In the genomic region with DNA sequence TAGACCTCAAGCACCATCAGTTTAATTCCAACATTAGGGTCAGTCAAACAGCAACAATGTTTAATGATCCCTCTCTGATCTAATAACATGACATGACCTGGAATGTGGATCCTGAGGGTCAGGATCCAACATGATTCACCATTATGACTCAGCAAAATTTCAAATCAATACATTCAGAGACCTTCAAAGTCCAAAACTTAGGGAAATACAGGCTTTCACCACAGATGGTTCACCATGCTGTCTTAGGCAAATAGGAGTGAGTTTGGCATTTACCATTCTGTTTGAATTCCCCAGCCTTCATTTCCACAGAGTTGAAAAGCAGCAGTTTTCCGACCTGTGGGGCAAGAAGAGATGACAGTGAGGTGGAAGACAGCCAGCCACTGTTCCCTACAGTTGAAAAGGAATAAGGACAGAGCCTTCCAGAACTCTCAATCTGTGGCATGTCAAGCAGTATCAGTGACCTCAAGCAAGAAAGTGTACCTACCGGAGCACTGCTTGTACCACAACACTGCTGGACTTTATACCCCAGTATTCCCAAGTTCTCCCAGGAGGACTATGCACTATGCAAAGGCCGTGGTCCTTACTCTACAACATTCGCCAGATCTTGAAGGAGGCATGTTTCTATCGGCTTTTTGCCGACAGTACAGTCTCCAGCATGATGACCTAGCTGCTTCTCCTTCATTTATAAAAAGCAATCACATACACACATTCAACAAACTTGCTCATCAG, we compare ENCODE assay signal across 30 mouse cellular contexts. TPM values are rescaled to one million over a fixed set of nuclear protein-coding genes. Genes with fewer than 3 reads are reported as not detected.
DNase-seq lines count a peak whose midpoint lies in the region; ATAC-seq and TF ChIP-seq lines count a peak whose summit lies in the region.
"Had no signal": no experiment of that assay in that cellular context is flagged by ENCODE, and none has a peak within 500 bp of the region (broad histone marks: within the 10 kb centered on the region; RNA-seq: fewer than 3 reads in every experiment).

No protein-coding gene starts in this region.

- peaks cover 54% of the 10 kb centered on the region for H3K36me3 ChIP-seq in liver, embryonic 13.5 days
- peaks cover 29% of the 10 kb centered on the region for H3K36me3 ChIP-seq in liver, embryonic 11.5 days (ENCODE audit: control insufficient read depth, insufficient read depth, low read length)
- peaks cover 25% of the 10 kb centered on the region for H3K36me3 ChIP-seq in intestine, postnatal 0 days (ENCODE audit: control insufficient read depth, insufficient read depth)

- ATAC-seq in liver, embryonic 13.5 days (ENCODE audit: low read depth): no peak
- no peak for ATAC-seq in liver, embryonic 11.5 days (replicated peaks; ENCODE audit: low FRiP score)
- ATAC-seq in intestine, postnatal 0 days: peak; percentile 84
- ATAC-seq: activated CD4-positive, CD25-positive, alpha-beta regulatory T cell, adult 4 months; forebrain, embryonic 14.5 days; hindbrain, postnatal 0 days had no signal

- no peak overlapping the region for H3K4me3 ChIP-seq in liver, embryonic 13.5 days (replicated peaks)
- H3K4me3 ChIP-seq in liver, embryonic 11.5 days (ENCODE audit: low read depth, low read length): no peak overlapping the region
- H3K4me3 ChIP-seq in intestine, postnatal 0 days (ENCODE audit: low read depth, low read length): no peak overlapping the region
- H3K4me3 ChIP-seq: embryonic facial prominence, embryonic 15.5 days; heart, embryonic 15.5 days; kidney, embryonic 15.5 days; limb, embryonic 13.5 days; midbrain, embryonic 10.5 days; neural tube, embryonic 15.5 days had no signal

- H3K4me1 ChIP-seq in liver, embryonic 13.5 days (replicated peaks): peaks cover 10% of the 10 kb centered on the region
- H3K4me1 ChIP-seq in liver, embryonic 11.5 days (replicated peaks; ENCODE audit: control insufficient read depth, insufficient read depth, low read length): no peaks in the 10 kb centered on the region
- H3K4me1 ChIP-seq in intestine, postnatal 0 days (replicated peaks; ENCODE audit: control insufficient read depth, insufficient read depth, low read length): 0 out of 2 replicates have a peak, but pooled peaks cover 4% of the 10 kb centered on the region
- H3K4me1 ChIP-seq: embryonic facial prominence, embryonic 15.5 days; kidney, embryonic 15.5 days; limb, embryonic 13.5 days; midbrain, embryonic 10.5 days; neural tube, embryonic 15.5 days had no signal

- intact Hi-C loops in heart, postnatal 10 days (cut with DNase I): loop anchor here (10.0 kb wide), 1 partner anchor 1380 kb away; no protein-coding TSS in a partner anchor

- no peak overlapping the region for H3K9ac ChIP-seq in liver, embryonic 13.5 days
- H3K9ac ChIP-seq in liver, embryonic 11.5 days (ENCODE audit: low read depth, low read length): no peak overlapping the region
- H3K9ac ChIP-seq in intestine, postnatal 0 days (ENCODE audit: low read depth, low read length): no peak overlapping the region
- H3K9ac ChIP-seq: embryonic facial prominence, embryonic 15.5 days; heart, embryonic 15.5 days; kidney, embryonic 15.5 days; limb, embryonic 13.5 days; neural tube, embryonic 15.5 days had no signal

- DNase-seq in heart, adult 11 months: peak; percentile 89
- DNase-seq in heart, postnatal 10 days: no peak
- peak; percentile 46 for DNase-seq in kidney, adult 9 months
- DNase-seq in kidney, postnatal 25 days: no peak
- DNase-seq in liver, embryonic 13.5 days: no peak
- DNase-seq in liver, embryonic 11.5 days (ENCODE audit: low spot score): no peak
- DNase-seq in embryo, embryonic 10.5 days (ENCODE audit: low spot score): no peak
- DNase-seq: adrenal gland, postnatal 10 days; cerebellum, adult 2 months; cerebellum, postnatal 36 days; gastrocnemius, postnatal 14 days; layer of hippocampus, postnatal 36 days; lung, adult 18-20 months; lung, postnatal 10 days; right cerebral cortex, adult 18-20 months; thymus, adult 2 months had no signal

- no peak overlapping the region for H3K4me2 ChIP-seq in liver, embryonic 13.5 days
- no peak overlapping the region for H3K4me2 ChIP-seq in liver, embryonic 11.5 days
- no peak overlapping the region for H3K4me2 ChIP-seq in intestine, postnatal 0 days (replicated peaks; ENCODE audit: low read depth)
- H3K4me2 ChIP-seq: embryonic facial prominence, embryonic 15.5 days; heart, embryonic 15.5 days; kidney, embryonic 15.5 days; limb, embryonic 13.5 days; neural tube, embryonic 15.5 days had no signal

- no peaks in the 10 kb centered on the region for H3K9me3 ChIP-seq in liver, embryonic 13.5 days (replicated peaks)
- H3K9me3 ChIP-seq in liver, embryonic 11.5 days (ENCODE audit: control insufficient read depth, low read length): no peaks in the 10 kb centered on the region
- no peaks in the 10 kb centered on the region for H3K9me3 ChIP-seq in intestine, postnatal 0 days (ENCODE audit: control insufficient read depth)
- H3K9me3 ChIP-seq: embryonic facial prominence, embryonic 15.5 days; heart, embryonic 15.5 days; kidney, embryonic 15.5 days; limb, embryonic 13.5 days; midbrain, embryonic 10.5 days; neural tube, embryonic 15.5 days had no signal

- WGBS in liver, embryonic 13.5 days (ENCODE audit: insufficient replicate concordance): 76% methylated on average over 6 of the region's 6 CpGs
- 87% methylated on average over 6 of the region's 6 CpGs for WGBS in liver, embryonic 11.5 days
- WGBS in intestine, postnatal 0 days: 63% methylated on average over 6 of the region's 6 CpGs

- no peak for TF ChIP-seq CTCF in intestine, postnatal 0 days (IDR thresholded peaks at IDR 0.05; ENCODE audit: low read depth)

- H3K27me3 ChIP-seq in liver, embryonic 13.5 days: no peaks in the 10 kb centered on the region
- no peaks in the 10 kb centered on the region for H3K27me3 ChIP-seq in liver, embryonic 11.5 days (replicated peaks; ENCODE audit: control insufficient read depth, insufficient read depth, low read length)
- no peaks in the 10 kb centered on the region for H3K27me3 ChIP-seq in intestine, postnatal 0 days (replicated peaks; ENCODE audit: control insufficient read depth, insufficient read depth, low read length)
- H3K27me3 ChIP-seq: embryonic facial prominence, embryonic 15.5 days; heart, embryonic 15.5 days; kidney, embryonic 15.5 days; limb, embryonic 13.5 days; neural tube, embryonic 15.5 days had no signal

- H3K27ac ChIP-seq in liver, embryonic 13.5 days: 0 out of 2 replicates have a peak overlapping the region, but pooled peaks have one; percentile 11
- H3K27ac ChIP-seq in liver, embryonic 11.5 days (ENCODE audit: low read depth, low read length): no peak overlapping the region
- H3K27ac ChIP-seq in intestine, postnatal 0 days (ENCODE audit: low read depth, low read length): peak overlapping the region; percentile 80
- H3K27ac ChIP-seq: embryonic facial prominence, embryonic 15.5 days; heart, embryonic 15.5 days; hindbrain, postnatal 0 days; kidney, embryonic 15.5 days; limb, embryonic 13.5 days; midbrain, embryonic 10.5 days; neural tube, embryonic 15.5 days had no signal

RNA-seq across cellular contexts. Expression of a gene that starts 29.1 kb away (rescaled TPM):
- total RNA-seq in heart, postnatal 10 days (2021): 10 to 100 TPM; 74.0 to 83.6 TPM
- polyA plus RNA-seq in liver, embryonic 13.5 days (2015; fragmentation: Nextera tagmentation; extraction: Ambion mirVana): 2.2 and 2.4 TPM in 2 replicates
- polyA plus RNA-seq in liver, embryonic 11.5 days (2014; fragmentation: Nextera tagmentation; extraction: Ambion mirVana): 5.2 and 6.8 TPM in 2 replicates
- polyA plus RNA-seq in intestine, postnatal 0 days (2015; fragmentation: Nextera tagmentation; extraction: Ambion mirVana): 6.2 and 6.9 TPM in 2 replicates

RNA-seq across cellular contexts. Expression of a gene that starts 46.2 kb away (rescaled TPM):
- not detected for total RNA-seq in heart, postnatal 10 days (2021)
- polyA plus RNA-seq in liver, embryonic 13.5 days (2015; fragmentation: Nextera tagmentation; extraction: Ambion mirVana): 0.03 TPM in 1 of 2 replicates, not detected in the other
- 0.03 and 0.06 TPM in 2 replicates for polyA plus RNA-seq in liver, embryonic 11.5 days (2014; fragmentation: Nextera tagmentation; extraction: Ambion mirVana)
- polyA plus RNA-seq in intestine, postnatal 0 days (2015; fragmentation: Nextera tagmentation; extraction: Ambion mirVana): not detected in 2 replicates
- total RNA-seq: adrenal gland, postnatal 10 days; gastrocnemius, postnatal 14 days; heart, adult 18-20 months; hindbrain, postnatal 0 days; layer of hippocampus, adult 18-20 months; layer of hippocampus, postnatal 36 days; left cerebral cortex, postnatal 25 days had no signal
- polyA plus RNA-seq: cerebellum, adult 2 months; embryonic facial prominence, embryonic 15.5 days; forebrain, embryonic 14.5 days; heart, embryonic 15.5 days; hindbrain, embryonic 11.5 days; hindbrain, postnatal 0 days; kidney, embryonic 15.5 days; limb, embryonic 13.5 days; neural tube, embryonic 15.5 days; thymus, adult 2 months had no signal

Comparison
In these comparisons a context has a peak if more than half of its experiments do, and no peak if none do; other contexts are left out.
1. DNase-seq: peak in heart, adult 11 months (single experiment) and kidney, adult 9 months (single experiment); none in heart, postnatal 10 days (0 of 2), kidney, postnatal 25 days (0 of 2), liver, embryonic 13.5 days (single experiment), liver, embryonic 11.5 days (single experiment) and embryo, embryonic 10.5 days (single experiment).